Mouse (Mus musculus) common myeloid progenitor, adult 5-6 weeks (primary cell): ENCODE data around the gene Plekho1. TPM values are rescaled to one million over a fixed set of nuclear protein-coding genes. Genes with fewer than 3 reads are reported as not detected.
A peak's percentile ranks its signal among the peaks of the same experiment; 100 is the strongest.
"Not testable (repeated sequence)": the region's sequence is repeated elsewhere in the genome, so short reads cannot be mapped to it uniquely, and the experiment has no call there.

Experiments used
- ATAC-seq: replicated peaks from 2 replicates; pipeline ENCODE4 v1.8.0; 2016; ENCODE audit warnings: low read depth, mild to moderate bottlenecking, moderate TSS enrichment, inconsistent platforms; ENCODE audit not compliant: poor library complexity, severe bottlenecking
- total RNA-seq: library from RNA; stranded (forward); fragments of 200-1000, 187-1606 nt; gene quantifications from 2 replicates; pipeline ENCODE4 v1.2.3, GENCODE M21; 2017

Plekho1 gene
- total RNA-seq, 1 experiment from 2014 or later = 33.8 TPM

GRCm38 (mm10) chr3:95955318-95955717 is 40.5 kb downstream of the Plekho1 start:
- ATAC-seq = no peak

- not testable (repeated sequence) for ATAC-seq
Observed at GRCm38 (mm10) chr3:95954648-95955173, 41.1 kb downstream of the Plekho1 start.

- no peak for ATAC-seq
Observed at GRCm38 (mm10) chr3:95953522-95953921, 42.3 kb downstream of the Plekho1 start.

GRCm38 (mm10) chr3:95953023-95953422 is 42.8 kb downstream of the Plekho1 start:
- ATAC-seq = no peak

GRCm38 (mm10) chr3:95951566-95951965 is 44.2 kb downstream of the Plekho1 start:
- ATAC-seq = not testable (repeated sequence)

GRCm38 (mm10) chr3:95950763-95951551 is 44.8 kb downstream of the Plekho1 start:
- ATAC-seq = peak; percentile 86

- no peak for ATAC-seq
Observed at GRCm38 (mm10) chr3:95948325-95948724, 47.5 kb downstream of the Plekho1 start.

- ATAC-seq = no peak
Observed at GRCm38 (mm10) chr3:95945731-95946240, 50.0 kb downstream of the Plekho1 start.

GRCm38 (mm10) chr3:95944742-95945141 is 51.1 kb downstream of the Plekho1 start:
- ATAC-seq = no peak

GRCm38 (mm10) chr3:95943226-95943625 is 52.6 kb downstream of the Plekho1 start:
- no peak for ATAC-seq

GRCm38 (mm10) chr3:95942749-95943148 is 53.1 kb downstream of the Plekho1 start:
- ATAC-seq = peak; percentile 52

- ATAC-seq = peak; percentile 76
Observed at GRCm38 (mm10) chr3:95938835-95939234, 57.0 kb downstream of the Plekho1 start.

Other genes with a start within 250 kb of the Plekho1 start
- gene Tars2, start 235.8 kb downstream of the Plekho1 start, total RNA-seq = 44.5 and 45.6 TPM in 2 replicates
- gene Rprd2, start 177.1 kb downstream of the Plekho1 start, total RNA-seq = 26.5 and 27.2 TPM in 2 replicates
- gene Prpf3, start 140.1 kb downstream of the Plekho1 start, total RNA-seq = 41.0 and 63.6 TPM in 2 replicates
- gene Mrps21, start 124.5 kb downstream of the Plekho1 start, total RNA-seq = 315 and 391 TPM in 2 replicates
- gene Ciart, start 113.8 kb downstream of the Plekho1 start, total RNA-seq = 14.6 and 18.5 TPM in 2 replicates
- gene BC028528, start 104.0 kb downstream of the Plekho1 start, total RNA-seq = 43.4 and 62.9 TPM in 2 replicates
- 32.3 and 40.9 TPM in 2 replicates for gene Aph1a, start 102.0 kb downstream of the Plekho1 start, total RNA-seq
- not detected in 2 replicates for gene Car14, start 91.3 kb downstream of the Plekho1 start, total RNA-seq
- gene Anp32e, start 66.8 kb downstream of the Plekho1 start, total RNA-seq = 560 and 574 TPM in 2 replicates
- 19.6 and 35.9 TPM in 2 replicates for gene Vps45, start 62.5 kb upstream of the Plekho1 start, total RNA-seq
- 10.9 and 11.8 TPM in 2 replicates for gene Otud7b, start 108.5 kb upstream of the Plekho1 start, total RNA-seq
- gene Mtmr11, start 166.0 kb upstream of the Plekho1 start, total RNA-seq = 0.09 TPM in 1 of 2 replicates, not detected in the other
- 30.4 and 37.3 TPM in 2 replicates for gene Sf3b4, start 176.3 kb upstream of the Plekho1 start, total RNA-seq
- gene Sv2a, start 185.2 kb upstream of the Plekho1 start, total RNA-seq = 1.3 and 1.5 TPM in 2 replicates
- 21.6 and 38.2 TPM in 2 replicates for gene Bola1, start 223.7 kb upstream of the Plekho1 start, total RNA-seq
- gene Hist2h2ab, start 223.9 kb upstream of the Plekho1 start, total RNA-seq = 81.8 and 97.7 TPM in 2 replicates
- gene Hist2h2ac, start 224.9 kb upstream of the Plekho1 start, total RNA-seq = 2,555 and 2,638 TPM in 2 replicates
- 6.6 and 8.3 TPM in 2 replicates for gene Hist2h2be, start 225.1 kb upstream of the Plekho1 start, total RNA-seq
- gene Hist2h3c2, start 243.1 kb upstream of the Plekho1 start, total RNA-seq = 96.1 and 129 TPM in 2 replicates
- 1,358 and 3,626 TPM in 2 replicates for gene Hist2h2aa2, start 244.3 kb upstream of the Plekho1 start, total RNA-seq
- 5,131 and 5,822 TPM in 2 replicates for gene Hist2h2aa1, start 249.5 kb upstream of the Plekho1 start, total RNA-seq